Mouse (Mus musculus) midbrain, embryonic 15.5 days (tissue): ENCODE data around the gene Fam114a1. TPM values are rescaled to one million over a fixed set of nuclear protein-coding genes. Genes with fewer than 3 reads are reported as not detected.

Experiments
- ATAC-seq: fragments of 200-750 bp; cut with Nextera tagmentation; replicated peaks from 2 replicates; pipeline ENCODE4 v1.8.0; 2017; ENCODE audit warnings: moderate TSS enrichment
- H3K27ac ChIP-seq: fragments of 300-500 bp; sonication (generic); 2 replicates; pipeline ENCODE4 v1.5.1; 2015; ENCODE audit warnings: mild to moderate bottlenecking, inconsistent platforms
- H3K27me3 ChIP-seq: fragments of 300-500 bp; sonication (generic); replicated peaks from 2 replicates; pipeline ENCODE4 v1.6.1; 2015; ENCODE audit warnings: inconsistent platforms
- H3K36me3 ChIP-seq: fragments of 300-500 bp; sonication (generic); replicated peaks from 2 replicates; pipeline ENCODE4 v1.6.1; 2015; ENCODE audit warnings: inconsistent platforms
- H3K4me1 ChIP-seq: fragments of 300-500 bp; sonication (generic); 2 replicates; pipeline ENCODE4 v1.6.1; 2015; ENCODE audit warnings: inconsistent platforms
- H3K4me2 ChIP-seq: fragments of 300-500 bp; sonication (generic); 2 replicates; pipeline ENCODE4 v1.6.1; 2015; ENCODE audit warnings: inconsistent platforms, mild to moderate bottlenecking, moderate library complexity
- H3K4me3 ChIP-seq: fragments of 300-500 bp; sonication (generic); 2 replicates; pipeline ENCODE4 v1.5.1; 2015; ENCODE audit warnings: mild to moderate bottlenecking, inconsistent platforms
- H3K9ac ChIP-seq: fragments of 300-500 bp; sonication (generic); 2 replicates; pipeline ENCODE4 v1.6.1; 2015; ENCODE audit warnings: mild to moderate bottlenecking, inconsistent platforms
- H3K9me3 ChIP-seq: fragments of 300-500 bp; sonication (generic); 2 replicates; pipeline ENCODE4 v1.6.1; 2016; ENCODE audit warnings: inconsistent platforms
- WGBS: fragments of 180-500 bp; shearing (Covaris S2); methylation state at CpG from one replicate; pipeline ENCODE4 v1.1.7; 2015; ENCODE audit warnings: mixed read lengths; 5-methylcytosine and 5-hydroxymethylcytosine counted together
- polyA plus RNA-seq: library from polyadenylated mRNA; unstranded; fragments of >200 nt; fragmentation: Nextera tagmentation; extraction: Ambion mirVana; gene quantifications from 2 replicates; pipeline ENCODE4 v1.2.1, GENCODE M21; 2015

The Fam114a1 gene
- polyA plus RNA-seq, 1 experiment from 2014 or later = 7.5 TPM

DNA sequence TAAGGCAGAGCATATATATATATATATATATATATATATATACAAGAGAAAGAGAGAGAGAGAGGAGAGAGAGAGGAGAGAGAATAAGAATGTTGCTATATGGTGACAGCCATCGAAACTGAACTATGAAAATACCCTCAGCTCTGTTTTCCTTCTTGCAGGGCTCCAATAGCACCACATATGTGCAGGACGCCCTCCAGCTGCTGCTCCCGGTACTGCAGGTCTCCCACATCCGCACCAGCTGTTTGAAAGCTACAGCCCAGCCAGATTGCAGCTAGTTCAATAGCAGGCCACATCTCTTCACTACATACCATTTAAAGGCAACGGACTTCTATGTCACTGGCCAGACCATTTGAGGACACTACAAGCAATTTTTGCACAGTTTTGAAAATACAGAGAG lies 70.6 kb downstream of the Fam114a1 start:
- Histone ChIP-seq H3K27ac (no peak overlapping the region), H3K9ac (no peak overlapping the region), H3K4me1 (0 out of 2 replicates have a peak, but pooled peaks cover 5% of the 10 kb centered on the region), H3K27me3 (no peaks in the 10 kb centered on the region), H3K4me2 (no peak overlapping the region), H3K4me3 (no peak overlapping the region), H3K36me3 (no peaks in the 10 kb centered on the region), H3K9me3 (no peaks in the 10 kb centered on the region)
- no peak for ATAC-seq
- WGBS = 68% methylated on average over 5 of the region's 5 CpGs

DNA sequence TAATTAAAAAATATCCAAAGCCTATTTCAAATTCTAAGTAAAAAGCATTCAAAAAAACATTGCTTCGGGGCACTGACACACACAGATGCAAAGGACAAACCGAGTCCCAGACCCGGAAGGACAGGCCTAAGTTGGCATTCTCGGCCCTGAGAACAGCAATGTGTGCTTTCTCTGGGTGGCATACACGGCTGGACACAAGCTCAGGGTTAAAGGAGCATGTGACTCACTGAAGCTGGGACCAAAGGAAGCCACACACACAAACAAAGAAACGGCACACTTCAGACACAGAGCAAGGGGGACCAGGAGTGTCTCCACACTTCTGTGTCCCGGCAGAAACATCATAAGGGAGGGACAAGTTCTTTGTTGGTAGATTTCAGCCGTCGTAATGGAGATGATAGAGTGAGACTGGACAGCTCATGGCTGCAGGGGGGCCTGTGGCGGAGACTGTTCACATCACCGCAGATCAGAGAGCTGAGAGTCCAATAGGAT lies 73.6 kb downstream of the Fam114a1 start:
- no peaks in the 10 kb centered on the region for H3K36me3 ChIP-seq
- no peak overlapping the region for H3K4me2 ChIP-seq
- H3K9me3 ChIP-seq = no peaks in the 10 kb centered on the region
- no peaks in the 10 kb centered on the region for H3K27me3 ChIP-seq
- H3K4me3 ChIP-seq = no peak overlapping the region
- no peak for ATAC-seq
- H3K9ac ChIP-seq = no peak overlapping the region
- 53% methylated on average over 11 of the region's 11 CpGs for WGBS
- peaks cover 9% of the 10 kb centered on the region for H3K4me1 ChIP-seq
- H3K27ac ChIP-seq = peak overlapping the region; percentile 26; the same call in 1 of the 2 replicates

DNA sequence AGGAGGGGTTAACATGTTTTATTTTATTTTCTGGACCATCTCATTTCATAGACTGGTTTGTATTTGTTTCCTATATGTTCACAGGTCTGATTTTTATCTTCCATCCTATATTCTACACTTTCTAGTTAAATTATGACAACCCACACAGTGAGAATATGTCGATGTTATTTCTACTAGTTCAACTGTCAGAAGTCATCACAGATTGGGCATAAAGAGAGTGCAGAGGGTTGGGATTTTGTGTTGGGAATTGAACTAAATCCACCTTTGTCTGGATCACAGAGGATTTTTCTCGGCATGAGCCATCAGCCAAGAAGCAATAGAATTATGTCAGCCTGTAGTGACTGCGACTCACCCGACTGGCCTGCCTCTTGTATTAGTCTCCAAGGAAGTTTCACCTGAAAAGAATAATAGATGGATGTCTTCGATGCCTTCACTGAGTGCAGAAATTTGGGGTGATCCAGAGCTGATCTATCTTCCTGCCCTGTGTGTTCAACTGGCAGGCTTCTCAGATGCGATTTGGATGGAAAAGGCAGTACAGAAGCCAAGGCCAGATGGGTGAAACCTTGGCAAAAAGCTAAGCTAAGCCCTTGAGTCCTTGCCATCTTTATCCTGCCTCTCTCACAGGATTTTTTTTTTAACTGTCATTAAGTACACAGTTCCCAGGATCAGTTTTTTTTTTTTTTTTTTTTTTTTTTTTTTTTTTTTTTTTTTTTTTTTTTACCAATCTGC lies 75.9 kb downstream of the Fam114a1 start:
- Histone ChIP-seq H3K27ac (no peak overlapping the region), H3K4me3 (no peak overlapping the region), H3K27me3 (no peaks in the 10 kb centered on the region), H3K36me3 (no peaks in the 10 kb centered on the region), H3K4me1 (peaks cover 4% of the 10 kb centered on the region), H3K9ac (no peak overlapping the region), H3K4me2 (no peak overlapping the region), H3K9me3 (no peaks in the 10 kb centered on the region)
- 46% methylated on average over 6 of the region's 6 CpGs for WGBS
- ATAC-seq = no peak

DNA sequence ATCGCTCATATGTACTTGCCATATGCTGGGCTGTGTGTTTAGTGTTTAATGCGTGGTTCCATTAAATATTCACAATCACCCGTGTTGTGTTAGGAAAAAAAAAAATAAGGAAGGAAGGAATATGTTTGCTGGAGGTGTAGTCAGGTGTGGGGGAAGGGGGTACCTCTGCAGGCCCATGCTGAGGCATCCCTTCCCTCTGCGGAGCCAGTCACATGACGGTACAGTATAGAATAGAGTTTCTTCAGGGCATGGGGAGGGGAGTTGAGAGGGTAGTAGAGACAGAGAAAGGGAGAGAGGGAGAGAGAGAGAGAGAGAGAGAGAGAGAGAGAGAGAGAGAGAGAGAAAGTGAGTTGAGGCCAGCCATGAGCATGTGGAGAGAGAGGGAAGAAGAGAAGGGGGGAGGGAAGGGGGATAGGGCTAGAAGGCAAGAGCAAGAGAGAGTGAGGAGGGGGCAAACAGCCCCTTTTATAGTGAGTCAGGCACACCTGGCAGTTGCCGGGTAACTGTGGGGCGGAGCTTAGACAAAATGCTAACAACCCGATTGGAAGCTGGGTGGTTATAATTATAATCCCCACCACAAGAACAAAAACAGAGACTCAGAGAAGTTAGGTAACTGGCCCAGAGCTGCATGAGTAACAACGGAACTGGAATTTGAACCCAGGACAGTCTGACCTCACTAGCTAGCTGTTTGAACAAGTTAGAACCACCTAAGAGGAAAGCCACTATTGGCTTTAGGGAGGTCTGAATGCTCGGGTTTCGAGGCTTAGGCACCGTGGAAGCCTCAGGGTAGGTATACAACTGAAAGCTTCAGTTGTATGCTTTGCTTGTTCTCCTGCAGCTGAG lies 76.8 kb downstream of the Fam114a1 start:
- Histone ChIP-seq H3K9me3 (no peaks in the 10 kb centered on the region), H3K27ac (no peak overlapping the region)
- WGBS = 66% methylated on average over 12 of the region's 12 CpGs

DNA sequence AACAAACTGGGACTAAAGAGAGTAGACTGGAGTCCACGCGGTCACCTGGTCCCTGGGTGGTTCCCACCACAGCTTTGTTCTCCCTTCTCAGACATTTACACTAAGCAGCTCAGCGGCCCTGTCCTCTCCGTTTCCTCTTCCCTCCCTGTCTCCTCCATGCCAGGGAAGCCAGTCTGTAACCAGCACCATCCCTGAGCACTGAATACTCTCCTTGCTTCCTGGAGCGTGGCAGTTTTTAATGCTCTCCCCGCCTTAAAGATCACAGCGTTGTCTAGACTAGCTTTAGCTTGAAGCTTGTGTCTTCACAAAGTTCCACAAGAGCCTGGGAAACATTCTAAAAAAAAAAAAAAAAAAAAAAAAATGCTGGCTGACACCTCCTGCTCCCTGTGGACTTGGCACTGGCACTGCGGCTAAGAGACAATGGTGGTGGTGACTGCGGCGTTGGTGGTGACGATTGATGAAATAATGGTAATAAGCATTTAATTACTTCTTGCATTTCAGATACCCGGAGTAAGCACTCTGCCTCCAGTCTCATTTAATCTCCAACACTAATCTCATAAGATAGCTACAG lies 77.5 kb downstream of the Fam114a1 start:
- Histone ChIP-seq H3K4me2 (no peak overlapping the region), H3K9ac (no peak overlapping the region), H3K36me3 (no peaks in the 10 kb centered on the region), H3K4me1 (peaks cover 4% of the 10 kb centered on the region), H3K27ac (no peak overlapping the region), H3K27me3 (no peaks in the 10 kb centered on the region), H3K4me3 (no peak overlapping the region), H3K9me3 (no peaks in the 10 kb centered on the region)
- 49% methylated on average over 12 of the region's 12 CpGs for WGBS
- ATAC-seq = 0 out of 2 replicates have a peak, but pooled peaks have one; percentile 28

More for the DNA sequence above, 76.8 kb downstream of the Fam114a1 start:
- no peaks in the 10 kb centered on the region for H3K36me3 ChIP-seq
- H3K4me3 ChIP-seq = no peak overlapping the region
- ATAC-seq = peak; percentile 44
- no peak overlapping the region for H3K4me2 ChIP-seq
- H3K9ac ChIP-seq = no peak overlapping the region
- peaks cover 4% of the 10 kb centered on the region for H3K4me1 ChIP-seq
- no peaks in the 10 kb centered on the region for H3K27me3 ChIP-seq

DNA sequence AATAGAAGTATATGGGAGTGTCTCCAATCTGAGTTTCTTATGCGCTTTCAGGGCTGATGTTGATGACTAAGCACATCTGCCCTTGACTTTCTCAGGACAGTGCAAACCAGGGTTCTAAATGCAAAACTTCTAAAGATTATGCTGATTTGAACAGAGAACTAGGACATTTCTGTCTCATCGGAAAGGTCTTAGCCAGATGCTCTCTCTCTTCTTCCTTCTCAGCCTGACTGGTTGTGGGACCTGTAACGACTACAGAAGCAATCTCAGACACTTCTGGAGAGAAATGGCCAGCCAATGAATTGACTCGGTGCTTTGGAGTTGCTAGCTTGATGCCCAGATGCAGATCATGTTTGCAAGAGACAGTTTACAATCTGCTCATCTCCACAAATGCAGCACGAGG lies 80.0 kb downstream of the Fam114a1 start:
- Histone ChIP-seq H3K9me3 (no peaks in the 10 kb centered on the region), H3K4me2 (no peak overlapping the region), H3K4me1 (peaks cover 4% of the 10 kb centered on the region), H3K27ac (no peak overlapping the region), H3K27me3 (no peaks in the 10 kb centered on the region), H3K4me3 (no peak overlapping the region), H3K36me3 (no peaks in the 10 kb centered on the region), H3K9ac (no peak overlapping the region)
- no peak for ATAC-seq
- WGBS = 65% methylated on average over 5 of the region's 5 CpGs

DNA sequence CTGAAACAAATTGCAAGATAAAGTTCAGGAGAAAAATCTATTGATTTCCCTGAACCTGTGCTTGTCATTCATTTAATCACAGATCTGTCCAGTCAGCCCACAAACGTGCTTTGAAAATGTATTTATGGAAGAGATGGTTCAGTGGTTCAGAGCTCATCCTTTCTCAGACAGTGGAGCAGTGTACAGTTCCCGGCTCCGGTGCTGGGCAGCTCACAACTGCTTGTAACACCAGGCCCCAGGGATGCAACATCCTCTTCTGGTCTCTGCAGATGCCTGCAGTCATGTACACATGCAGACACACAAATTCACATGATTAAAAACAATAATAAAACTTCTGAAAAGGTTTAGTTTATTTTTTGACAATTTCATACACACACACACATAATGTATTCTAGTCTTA lies 81.6 kb downstream of the Fam114a1 start:
- no peaks in the 10 kb centered on the region for H3K36me3 ChIP-seq
- H3K4me2 ChIP-seq = no peak overlapping the region
- no peaks in the 10 kb centered on the region for H3K27me3 ChIP-seq
- H3K9me3 ChIP-seq = no peaks in the 10 kb centered on the region
- no peak overlapping the region for H3K9ac ChIP-seq
- H3K27ac ChIP-seq = no peak overlapping the region
- WGBS = 68% methylated on average over 3 of the region's 3 CpGs
- no peak overlapping the region for H3K4me3 ChIP-seq
- ATAC-seq = no peak
- H3K4me1 ChIP-seq = no peaks in the 10 kb centered on the region; the same call in 1 of the 2 replicates

DNA sequence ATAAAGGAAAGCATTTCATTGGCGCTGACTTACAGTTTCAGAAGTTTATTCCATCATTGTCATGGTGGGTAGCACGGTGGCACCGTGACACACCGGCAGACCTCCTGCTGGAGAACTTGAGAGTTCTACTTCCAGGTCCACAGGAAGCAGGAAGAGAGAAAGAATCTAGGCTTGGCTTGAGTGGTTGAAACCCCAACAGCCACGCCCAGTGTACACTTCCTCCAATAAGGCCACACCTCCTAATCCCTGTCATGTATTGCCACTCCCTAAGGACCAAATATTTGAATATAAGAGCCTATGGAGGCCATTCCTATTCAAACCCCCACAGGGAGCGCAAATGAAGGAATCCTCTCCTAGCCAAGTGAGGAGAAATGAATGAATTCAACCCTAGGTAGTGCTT lies 87.7 kb downstream of the Fam114a1 start:
- no peaks in the 10 kb centered on the region for H3K4me1 ChIP-seq

DNA sequence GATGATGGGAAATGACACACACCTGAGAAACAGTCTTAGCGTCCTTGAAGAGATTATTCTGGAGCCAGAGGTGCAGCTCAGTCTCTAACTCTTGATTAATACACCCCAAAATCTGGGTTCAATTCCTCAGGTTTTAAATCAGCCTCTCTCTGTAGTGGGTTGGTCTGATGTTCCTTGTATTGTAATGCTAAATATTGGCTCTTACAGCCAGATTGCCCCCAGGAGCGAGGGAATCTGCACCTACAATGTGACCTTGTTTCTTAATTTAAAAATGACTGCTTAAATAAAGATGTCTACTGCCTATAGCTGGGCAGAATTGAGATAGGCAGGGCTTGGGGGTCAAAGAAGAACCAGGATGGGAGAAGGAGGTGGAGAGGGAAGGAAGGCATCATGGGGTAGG lies 89.9 kb downstream of the Fam114a1 start:
- Histone ChIP-seq H3K36me3 (no peaks in the 10 kb centered on the region), H3K9me3 (no peaks in the 10 kb centered on the region), H3K9ac (no peak overlapping the region), H3K4me1 (no peaks in the 10 kb centered on the region), H3K27ac (no peak overlapping the region), H3K4me2 (no peak overlapping the region), H3K4me3 (no peak overlapping the region), H3K27me3 (no peaks in the 10 kb centered on the region)
- no peak for ATAC-seq
- 76% methylated on average over 2 of the region's 2 CpGs for WGBS

More for the DNA sequence above, 87.7 kb downstream of the Fam114a1 start:
- Histone ChIP-seq H3K27ac (no peak overlapping the region), H3K9me3 (no peaks in the 10 kb centered on the region), H3K4me2 (no peak overlapping the region), H3K9ac (no peak overlapping the region), H3K36me3 (no peaks in the 10 kb centered on the region), H3K27me3 (no peaks in the 10 kb centered on the region), H3K4me3 (no peak overlapping the region)
- no peak for ATAC-seq
- WGBS = 95% methylated on average over 6 of the region's 6 CpGs

DNA sequence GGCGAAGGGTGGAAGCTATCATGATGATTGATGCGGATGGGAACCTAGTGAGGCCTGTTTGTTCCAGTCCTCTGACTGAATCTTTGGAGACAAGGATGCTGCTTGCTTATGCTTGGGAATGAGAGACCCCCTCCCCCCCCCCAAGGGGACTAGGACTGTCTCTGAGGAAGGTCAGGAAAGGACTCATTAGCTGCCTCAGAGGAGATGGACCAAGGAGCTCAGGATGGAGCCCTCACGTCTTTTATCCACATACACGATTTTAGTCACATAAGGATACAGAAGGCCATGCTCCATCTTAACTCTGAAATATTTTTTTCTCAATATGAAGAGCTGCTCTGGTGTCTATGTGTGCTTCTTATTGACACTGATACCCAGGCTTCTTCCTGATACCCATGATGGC lies 92.4 kb downstream of the Fam114a1 start:
- Histone ChIP-seq H3K4me1 (no peaks in the 10 kb centered on the region), H3K27me3 (no peaks in the 10 kb centered on the region), H3K9ac (no peak overlapping the region), H3K36me3 (no peaks in the 10 kb centered on the region), H3K27ac (no peak overlapping the region), H3K9me3 (no peaks in the 10 kb centered on the region), H3K4me2 (no peak overlapping the region), H3K4me3 (no peak overlapping the region)
- ATAC-seq = no peak
- WGBS = 94% methylated on average over 4 of the region's 4 CpGs

DNA sequence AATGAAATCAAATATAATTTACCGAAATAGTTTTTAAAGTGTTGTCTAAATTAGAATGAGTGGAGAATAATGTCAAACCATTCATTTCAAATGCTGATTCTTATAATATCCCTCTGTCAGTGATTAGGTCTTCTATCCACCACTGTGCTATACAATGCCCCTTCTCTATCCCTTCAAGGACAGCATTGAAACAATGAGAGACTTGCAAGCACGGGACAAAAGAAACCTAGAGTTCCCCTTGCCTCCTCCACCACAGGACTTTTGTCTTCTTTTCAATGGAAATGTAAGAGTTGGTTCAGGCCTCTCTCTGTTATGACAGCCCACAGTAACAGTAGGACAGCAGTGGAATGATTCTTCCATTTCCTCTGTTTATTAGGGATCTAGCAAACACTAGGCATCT lies 93.4 kb downstream of the Fam114a1 start:
- no peaks in the 10 kb centered on the region for H3K36me3 ChIP-seq
- no peak overlapping the region for H3K9ac ChIP-seq
- ATAC-seq = no peak
- no peaks in the 10 kb centered on the region for H3K4me1 ChIP-seq
- no peaks in the 10 kb centered on the region for H3K9me3 ChIP-seq
- H3K27me3 ChIP-seq = no peaks in the 10 kb centered on the region
- no peak overlapping the region for H3K4me2 ChIP-seq
- H3K27ac ChIP-seq = no peak overlapping the region
- whole genome bisulfite sequencing = 65% methylated on average over 2 of the region's 2 CpGs
- H3K4me3 ChIP-seq = no peak overlapping the region

DNA sequence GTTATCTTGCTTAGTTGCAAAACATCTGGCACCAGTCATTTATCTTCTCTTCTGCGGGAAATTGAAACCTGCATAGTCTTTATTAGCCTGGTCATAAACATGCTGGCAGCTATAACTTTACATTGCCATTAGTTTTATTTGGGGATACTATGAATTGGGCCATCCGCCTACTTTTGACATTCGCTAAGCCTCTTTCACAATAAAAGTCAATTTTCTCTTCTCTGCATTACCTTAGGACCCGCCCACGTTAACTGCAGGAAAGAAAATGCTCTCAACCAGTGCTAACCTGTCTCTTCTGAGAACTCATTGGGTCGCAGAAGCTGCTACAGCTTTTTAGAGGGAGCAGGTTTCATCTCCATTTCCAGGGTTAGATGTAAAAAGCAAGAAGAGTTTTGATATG lies 98.3 kb downstream of the Fam114a1 start:
- 88% methylated on average over 6 of the region's 6 CpGs for WGBS
- peaks cover 4% of the 10 kb centered on the region; the same call in 1 of the 2 replicates for H3K4me1 ChIP-seq
- no peak overlapping the region for H3K4me2 ChIP-seq
- no peaks in the 10 kb centered on the region for H3K27me3 ChIP-seq
- no peak for ATAC-seq
- no peak overlapping the region for H3K9ac ChIP-seq
- no peak overlapping the region for H3K27ac ChIP-seq
- no peak overlapping the region for H3K4me3 ChIP-seq
- H3K36me3 ChIP-seq = no peaks in the 10 kb centered on the region
- no peaks in the 10 kb centered on the region for H3K9me3 ChIP-seq
